Mouse (Mus musculus): ENCODE measurements at regions not wholly inside any gene's neighbourhood (a gene's known extent, or its start where the extent isn't known, plus 50 kb on each side); places are given as distances from the start of the nearest gene placed in this dataset.

- TF ChIP-seq TCF3 (IDR thresholded peaks at IDR 0.05; ENCODE audit: insufficient read length, low read depth) (no peak), POLR2A (IDR thresholded peaks at IDR 0.05; ENCODE audit: insufficient read length, low read depth) (no peak), SRF (IDR thresholded peaks at IDR 0.05; ENCODE audit: control insufficient read depth, insufficient read length, low read depth) (no peak), REST (IDR thresholded peaks at IDR 0.05; ENCODE audit: insufficient read depth, insufficient read length) (no peak), POLR2AphosphoS2 (IDR thresholded peaks at IDR 0.05; ENCODE audit: insufficient read length, low read depth) (no peak), MYOG (IDR thresholded peaks at IDR 0.05; ENCODE audit: control insufficient read depth in 1 of 3, insufficient read depth in 1 of 3, insufficient read length in 2 of 3, low read depth in 2 of 3) (no peak), MYOD1 (IDR thresholded peaks at IDR 0.05; ENCODE audit: control insufficient read depth in 1 of 3, insufficient read length in 2 of 3, low read depth in 2 of 3) (no peak), TCF12 (IDR thresholded peaks at IDR 0.05; ENCODE audit: insufficient read depth, poor library complexity, severe bottlenecking) (no peak), MAX (IDR thresholded peaks at IDR 0.05; ENCODE audit: low read depth) (no peak)
These were observed 90.8 kb upstream of the Phyhipl start for GRCm38 (mm10) chr10:70746612-70747011.
